8 mouse cellular contexts compared by ENCODE assay signal in genomic region chr2:56119368-56119767, GRCm38 (mm10).
A peak's percentile ranks its signal among the peaks of the same experiment; 100 is the strongest.
DNase-seq lines count a peak whose midpoint lies in the region; ATAC-seq and TF ChIP-seq lines count a peak whose summit lies in the region.

No protein-coding gene starts in this region.

- H3K4me1 ChIP-seq in intestine, postnatal 0 days (replicated peaks; ENCODE audit: control insufficient read depth, insufficient read depth, low read length) = no peaks in the 10 kb centered on the region
- no peaks in the 10 kb centered on the region for H3K4me1 ChIP-seq in intestine, embryonic 15.5 days (replicated peaks)
- H3K4me1 ChIP-seq in CH12.LX (ENCODE audit: control insufficient read depth in 1 of 2, insufficient read depth in 2 of 2) = no peaks in the 10 kb centered on the region
- no peaks in the 10 kb centered on the region; the same call in 1 of the 2 replicates for H3K4me1 ChIP-seq in hindbrain, embryonic 12.5 days
- no peaks in the 10 kb centered on the region for H3K4me1 ChIP-seq in neural tube, embryonic 15.5 days

- no peaks in the 10 kb centered on the region for H3K27me3 ChIP-seq in intestine, postnatal 0 days (replicated peaks; ENCODE audit: control insufficient read depth, insufficient read depth, low read length)
- H3K27me3 ChIP-seq in intestine, embryonic 15.5 days (replicated peaks) = no peaks in the 10 kb centered on the region
- no peaks in the 10 kb centered on the region for H3K27me3 ChIP-seq in CH12.LX (replicated peaks)
- no peaks in the 10 kb centered on the region for H3K27me3 ChIP-seq in hindbrain, embryonic 12.5 days
- no peaks in the 10 kb centered on the region for H3K27me3 ChIP-seq in neural tube, embryonic 15.5 days (replicated peaks)

- in situ Hi-C loops in CH12.LX (cut with MboI; ENCODE audit: low pct_ligation_motif_present, low pct_unique_long_range_greater_than_20kb, low sequenced_read_pairs) = no loop called here

- no peaks in the 10 kb centered on the region for H3K79me2 ChIP-seq in CH12.LX (replicated peaks; ENCODE audit: control insufficient read depth, extremely low read depth, insufficient read depth, poor library complexity, severe bottlenecking)

- WGBS in intestine, postnatal 0 days = 34% methylated on average over 6 of the region's 6 CpGs
- WGBS in intestine, embryonic 15.5 days = 29% methylated on average over 6 of the region's 6 CpGs
- WGBS in hindbrain, embryonic 12.5 days = 26% methylated on average over 6 of the region's 6 CpGs
- WGBS in neural tube, embryonic 15.5 days = 25% methylated on average over 6 of the region's 6 CpGs

- TF ChIP-seq EP300 in CH12.LX (IDR thresholded peaks at IDR 0.05; ENCODE audit: low read length) = no peak

- DNase-seq in CH12.LX (ENCODE audit: extremely low read depth) = peak; percentile 54
- DNase-seq in c-Kit-positive CD71-positive TER-119-positive erythroid progenitor cells, embryonic 14.5 days (ENCODE audit: low spot score) = peak; percentile 3
- DNase-seq in adrenal gland, adult 2 months = no peak

- TF ChIP-seq RAD21 in CH12.LX (IDR thresholded peaks at IDR 0.05; ENCODE audit: low read depth, low read length) = peak; percentile 75

- no peak for TF ChIP-seq POLR2A in CH12.LX (IDR thresholded peaks at IDR 0.05; ENCODE audit: low read depth, low read length)

- no peaks in the 10 kb centered on the region for H3K9me3 ChIP-seq in intestine, postnatal 0 days (ENCODE audit: control insufficient read depth)
- H3K9me3 ChIP-seq in intestine, embryonic 15.5 days = no peaks in the 10 kb centered on the region
- H3K9me3 ChIP-seq in CH12.LX (replicated peaks; ENCODE audit: low read length) = no peaks in the 10 kb centered on the region
- H3K9me3 ChIP-seq in hindbrain, embryonic 12.5 days (replicated peaks) = no peaks in the 10 kb centered on the region
- H3K9me3 ChIP-seq in neural tube, embryonic 15.5 days (replicated peaks) = no peaks in the 10 kb centered on the region

- no peak for ATAC-seq in intestine, postnatal 0 days
- no peak for ATAC-seq in intestine, embryonic 15.5 days
- peak; percentile 54 for ATAC-seq in hindbrain, embryonic 12.5 days (ENCODE audit: low FRiP score)
- ATAC-seq in neural tube, embryonic 15.5 days (ENCODE audit: low FRiP score) = peak; percentile 59; the same call in 1 of the 2 replicates
- ATAC-seq in erythroblast, adult 5-6 weeks (replicated peaks; ENCODE audit: low FRiP score, poor library complexity, severe bottlenecking) = no peak

- peak; percentile 64 for TF ChIP-seq CTCF in intestine, postnatal 0 days (IDR thresholded peaks at IDR 0.05; ENCODE audit: low read depth)
- TF ChIP-seq CTCF in CH12.LX (conservative IDR thresholded peaks at IDR 0.05 in 1 of 2, IDR thresholded peaks at IDR 0.05 in 1 of 2; ENCODE audit: low read depth in 2 of 2, low read length in 2 of 2) = peak; percentile 41 to 67; a peak in 3 of 4 replicates

- no peak overlapping the region for H3K4me3 ChIP-seq in intestine, postnatal 0 days (ENCODE audit: low read depth, low read length)
- H3K4me3 ChIP-seq in intestine, embryonic 15.5 days (replicated peaks) = no peak overlapping the region
- H3K4me3 ChIP-seq in CH12.LX (replicated peaks in 1 of 3; ENCODE audit: low read depth in 2 of 3, low read length in 2 of 3, poor library complexity in 1 of 3) = no peak overlapping the region
- H3K4me3 ChIP-seq in hindbrain, embryonic 12.5 days = no peak overlapping the region
- H3K4me3 ChIP-seq in neural tube, embryonic 15.5 days (replicated peaks) = no peak overlapping the region

- H3K9ac ChIP-seq in intestine, postnatal 0 days (ENCODE audit: low read depth, low read length) = no peak overlapping the region
- no peak overlapping the region for H3K9ac ChIP-seq in intestine, embryonic 15.5 days
- no peak overlapping the region for H3K9ac ChIP-seq in CH12.LX (ENCODE audit: insufficient read depth, low read depth)
- H3K9ac ChIP-seq in hindbrain, embryonic 12.5 days = no peak overlapping the region
- H3K9ac ChIP-seq in neural tube, embryonic 15.5 days (replicated peaks) = no peak overlapping the region

- no peaks in the 10 kb centered on the region for H3K36me3 ChIP-seq in intestine, postnatal 0 days (ENCODE audit: control insufficient read depth, insufficient read depth)
- no peaks in the 10 kb centered on the region for H3K36me3 ChIP-seq in intestine, embryonic 15.5 days
- H3K36me3 ChIP-seq in CH12.LX (replicated peaks in 1 of 2; ENCODE audit: control insufficient read depth in 1 of 2, insufficient read depth in 1 of 2, low read length in 1 of 2) = no peaks in the 10 kb centered on the region
- H3K36me3 ChIP-seq in hindbrain, embryonic 12.5 days = no peaks in the 10 kb centered on the region
- no peaks in the 10 kb centered on the region for H3K36me3 ChIP-seq in neural tube, embryonic 15.5 days

- dilution Hi-C loops in CH12.LX (cut with MboI; ENCODE audit: extremely low pct_ligation_motif_present, extremely low pct_unique_long_range_greater_than_20kb, low sequenced_read_pairs) = no loop called here

- no peak overlapping the region for H3K27ac ChIP-seq in intestine, postnatal 0 days (ENCODE audit: low read depth, low read length)
- no peak overlapping the region for H3K27ac ChIP-seq in intestine, embryonic 15.5 days
- H3K27ac ChIP-seq in CH12.LX (ENCODE audit: insufficient read depth, low read depth) = no peak overlapping the region
- no peak overlapping the region for H3K27ac ChIP-seq in hindbrain, embryonic 12.5 days
- no peak overlapping the region for H3K27ac ChIP-seq in neural tube, embryonic 15.5 days (replicated peaks)

- H3K4me2 ChIP-seq in intestine, postnatal 0 days (replicated peaks; ENCODE audit: low read depth) = no peak overlapping the region
- H3K4me2 ChIP-seq in intestine, embryonic 15.5 days (replicated peaks) = no peak overlapping the region
- H3K4me2 ChIP-seq in CH12.LX (ENCODE audit: insufficient read depth, low read depth, poor library complexity, severe bottlenecking) = peak overlapping the region; percentile 51; the same call in 1 of the 2 replicates
- H3K4me2 ChIP-seq in hindbrain, embryonic 12.5 days (replicated peaks) = no peak overlapping the region
- peak overlapping the region; percentile 22; the same call in 1 of the 2 replicates for H3K4me2 ChIP-seq in neural tube, embryonic 15.5 days

TF ChIP-seq in CH12.LX, 34 proteins besides CTCF, POLR2A, EP300 and RAD21:
- TF ChIP-seq SMC3 (IDR thresholded peaks at IDR 0.05; ENCODE audit: low read depth, low read length) (peak; percentile 48), JUND (conservative IDR thresholded peaks at IDR 0.05; ENCODE audit: low read depth, low read length) (no peak)

Comparison
In these comparisons a context has a peak if more than half of its experiments do, and no peak if none do; other contexts are left out.
1. ATAC-seq: peak in hindbrain, embryonic 12.5 days (single experiment) and neural tube, embryonic 15.5 days (single experiment); none in intestine, postnatal 0 days (single experiment), intestine, embryonic 15.5 days (single experiment) and erythroblast, adult 5-6 weeks (single experiment).
2. H3K4me2 ChIP-seq: peak in CH12.LX (single experiment) and neural tube, embryonic 15.5 days (single experiment); none in intestine, postnatal 0 days (single experiment), intestine, embryonic 15.5 days (single experiment) and hindbrain, embryonic 12.5 days (single experiment).